1 mouse cellular context compared by ENCODE assay signal in genomic region chr14:103649896-103650334, GRCm38 (mm10).
TF ChIP-seq lines count a peak whose summit lies in the region.

TSS of gene Slain1 (plus strand) at chr14:103650228.

TF ChIP-seq in CH12.LX, 34 proteins besides CTCF, POLR2A, EP300 and RAD21 (continued from another document):
- 0 out of 2 replicates have a peak, but pooled peaks have one; percentile 79 for TF ChIP-seq CHD1 (IDR thresholded peaks at IDR 0.05; ENCODE audit: low read depth, low read length)
- TF ChIP-seq MAZ (IDR thresholded peaks at IDR 0.05; ENCODE audit: low read depth, low read length) = peak; percentile 77; the same call in 1 of the 2 replicates
- no peak; the same call in 1 of the 2 replicates for TF ChIP-seq IRF4 (IDR thresholded peaks at IDR 0.05; ENCODE audit: low read depth, low read length)
- peak; percentile 52; the same call in 1 of the 2 replicates for TF ChIP-seq HCFC1 (IDR thresholded peaks at IDR 0.05; ENCODE audit: low read depth, low read length)
- peak; percentile 81 for TF ChIP-seq ZMIZ1 (IDR thresholded peaks at IDR 0.05; ENCODE audit: low read depth, low read length)
